Mouse (Mus musculus) stomach, embryonic 15.5 days (tissue): ENCODE data around the gene Spon1. TPM values are rescaled to one million over a fixed set of nuclear protein-coding genes. Genes with fewer than 3 reads are reported as not detected.

Experiments used
- ATAC-seq: fragments of 200-750 bp; cut with Nextera tagmentation; 2 replicates; pipeline ENCODE4 v1.8.0; 2017; ENCODE audit warnings: low read depth, moderate number of reproducible peaks, moderate TSS enrichment; ENCODE audit not compliant: insufficient read depth, low FRiP score
- H3K27ac ChIP-seq: fragments of 300-500 bp; sonication (generic); 2 replicates; pipeline ENCODE4 v1.5.1; 2015; ENCODE audit warnings: mild to moderate bottlenecking, inconsistent platforms
- H3K27me3 ChIP-seq: fragments of 300-500 bp; sonication (generic); replicated peaks from 2 replicates; pipeline ENCODE4 v1.6.1; 2015; ENCODE audit warnings: inconsistent platforms
- H3K36me3 ChIP-seq: fragments of 300-500 bp; sonication (generic); 2 replicates; pipeline ENCODE4 v1.6.1; 2015; ENCODE audit warnings: inconsistent platforms
- H3K4me1 ChIP-seq: fragments of 300-500 bp; sonication (generic); 2 replicates; pipeline ENCODE4 v1.6.1; 2015; ENCODE audit warnings: inconsistent platforms
- H3K4me2 ChIP-seq: fragments of 300-500 bp; sonication (generic); 2 replicates; pipeline ENCODE4 v1.6.1; 2015; ENCODE audit warnings: mild to moderate bottlenecking, inconsistent platforms
- H3K4me3 ChIP-seq: fragments of 300-500 bp; sonication (generic); replicated peaks from 2 replicates; pipeline ENCODE4 v1.5.1; 2015; ENCODE audit warnings: inconsistent platforms
- H3K9ac ChIP-seq: fragments of 300-500 bp; sonication (generic); 2 replicates; pipeline ENCODE4 v1.6.1; 2015; ENCODE audit warnings: inconsistent platforms
- H3K9me3 ChIP-seq: fragments of 300-500 bp; sonication (generic); 2 replicates; pipeline ENCODE4 v1.6.1; 2016; ENCODE audit warnings: inconsistent platforms
- WGBS: fragments of 180-500 bp; shearing (Covaris S2); methylation state at CpG from one replicate; pipeline ENCODE4 v1.1.7; 2015; 5-methylcytosine and 5-hydroxymethylcytosine counted together
- polyA plus RNA-seq: library from polyadenylated mRNA; unstranded; fragments of >200 nt; fragmentation: Nextera tagmentation; extraction: Ambion mirVana; gene quantifications from 2 replicates; pipeline ENCODE4 v1.2.1, GENCODE M21; 2015

Gene Spon1
- polyA plus RNA-seq, 1 experiment from 2014 or later, result 17.1 TPM

GRCm38 (mm10) chr7:113986406-113987134 is 220.8 kb downstream of the Spon1 start:
- Histone ChIP-seq H3K4me1 (no peaks in the 10 kb centered on the region), H3K4me2 (no peak overlapping the region), H3K9me3 (no peaks in the 10 kb centered on the region), H3K27ac (no peak overlapping the region), H3K36me3 (no peaks in the 10 kb centered on the region), H3K9ac (no peak overlapping the region), H3K27me3 (no peaks in the 10 kb centered on the region), H3K4me3 (no peak overlapping the region)
- WGBS, result 83% methylated on average over 10 of the region's 10 CpGs
- no peak for ATAC-seq

GRCm38 (mm10) chr7:113988156-113988555 is 222.4 kb downstream of the Spon1 start:
- Histone ChIP-seq H3K27ac (no peak overlapping the region), H3K4me1 (no peaks in the 10 kb centered on the region), H3K36me3 (no peaks in the 10 kb centered on the region), H3K4me2 (no peak overlapping the region), H3K4me3 (no peak overlapping the region), H3K9me3 (no peaks in the 10 kb centered on the region), H3K27me3 (no peaks in the 10 kb centered on the region), H3K9ac (no peak overlapping the region)
- no peak for ATAC-seq

- peak; percentile 70; the same call in 1 of the 2 replicates for ATAC-seq
- no peak overlapping the region for H3K4me3 ChIP-seq
- no peak overlapping the region for H3K9ac ChIP-seq
- no peak overlapping the region for H3K27ac ChIP-seq
- H3K27me3 ChIP-seq, result no peaks in the 10 kb centered on the region
- H3K9me3 ChIP-seq, result no peaks in the 10 kb centered on the region
- H3K36me3 ChIP-seq, result no peaks in the 10 kb centered on the region
- 69% methylated on average over 7 of the region's 7 CpGs for WGBS
- no peaks in the 10 kb centered on the region for H3K4me1 ChIP-seq
- no peak overlapping the region for H3K4me2 ChIP-seq
Observed at GRCm38 (mm10) chr7:113997675-113998354, 232.0 kb downstream of the Spon1 start.

- no peaks in the 10 kb centered on the region for H3K36me3 ChIP-seq
- no peak overlapping the region for H3K9ac ChIP-seq
- H3K27me3 ChIP-seq, result no peaks in the 10 kb centered on the region
- H3K4me2 ChIP-seq, result no peak overlapping the region
- WGBS, result 22% methylated on average over 5 of the region's 5 CpGs
- no peak overlapping the region for H3K27ac ChIP-seq
- no peaks in the 10 kb centered on the region for H3K9me3 ChIP-seq
- no peak overlapping the region for H3K4me3 ChIP-seq
- H3K4me1 ChIP-seq, result no peaks in the 10 kb centered on the region
- ATAC-seq, result no peak
Observed at GRCm38 (mm10) chr7:114004171-114004570, 238.4 kb downstream of the Spon1 start.

GRCm38 (mm10) chr7:114005499-114005898 is 239.7 kb downstream of the Spon1 start:
- Histone ChIP-seq H3K4me2 (no peak overlapping the region), H3K4me3 (no peak overlapping the region), H3K9ac (no peak overlapping the region), H3K4me1 (no peaks in the 10 kb centered on the region), H3K27me3 (no peaks in the 10 kb centered on the region), H3K9me3 (no peaks in the 10 kb centered on the region), H3K27ac (no peak overlapping the region), H3K36me3 (no peaks in the 10 kb centered on the region)
- no peak for ATAC-seq
- 67% methylated on average over 5 of the region's 5 CpGs for whole genome bisulfite sequencing

- no peak overlapping the region for H3K27ac ChIP-seq
- H3K4me1 ChIP-seq, result no peaks in the 10 kb centered on the region
- no peaks in the 10 kb centered on the region for H3K27me3 ChIP-seq
- no peak overlapping the region for H3K4me2 ChIP-seq
- no peak for ATAC-seq
- WGBS, result 89% methylated on average over 8 of the region's 8 CpGs
- H3K9me3 ChIP-seq, result no peaks in the 10 kb centered on the region
- no peak overlapping the region for H3K4me3 ChIP-seq
- H3K36me3 ChIP-seq, result no peaks in the 10 kb centered on the region
- H3K9ac ChIP-seq, result no peak overlapping the region
Observed at GRCm38 (mm10) chr7:114006456-114006855, 240.7 kb downstream of the Spon1 start.

- Histone ChIP-seq H3K36me3 (no peaks in the 10 kb centered on the region), H3K4me1 (no peaks in the 10 kb centered on the region), H3K27me3 (no peaks in the 10 kb centered on the region), H3K4me3 (no peak overlapping the region), H3K9me3 (no peaks in the 10 kb centered on the region), H3K27ac (no peak overlapping the region), H3K4me2 (no peak overlapping the region), H3K9ac (no peak overlapping the region)
- ATAC-seq, result no peak
- WGBS, result 65% methylated on average over 5 of the region's 5 CpGs
Observed at GRCm38 (mm10) chr7:114007565-114007964, 241.8 kb downstream of the Spon1 start.

GRCm38 (mm10) chr7:114011726-114012443 is 246.1 kb downstream of the Spon1 start:
- no peak overlapping the region for H3K4me3 ChIP-seq
- ATAC-seq, result no peak
- H3K27ac ChIP-seq, result no peak overlapping the region
- 57% methylated on average over 9 of the region's 9 CpGs for WGBS
- no peaks in the 10 kb centered on the region for H3K9me3 ChIP-seq
- H3K27me3 ChIP-seq, result no peaks in the 10 kb centered on the region
- no peaks in the 10 kb centered on the region for H3K4me1 ChIP-seq
- H3K9ac ChIP-seq, result no peak overlapping the region
- no peaks in the 10 kb centered on the region for H3K36me3 ChIP-seq
- no peak overlapping the region for H3K4me2 ChIP-seq

- H3K4me1 ChIP-seq, result peaks cover 3% of the 10 kb centered on the region; the same call in 1 of the 2 replicates
- no peaks in the 10 kb centered on the region for H3K27me3 ChIP-seq
- ATAC-seq, result 0 out of 2 replicates have a peak, but pooled peaks have one; percentile 56
- H3K9me3 ChIP-seq, result no peaks in the 10 kb centered on the region
- H3K4me3 ChIP-seq, result no peak overlapping the region
- no peaks in the 10 kb centered on the region for H3K36me3 ChIP-seq
- no peak overlapping the region for H3K9ac ChIP-seq
- WGBS, result 71% methylated on average over 8 of the region's 8 CpGs
- no peak overlapping the region for H3K27ac ChIP-seq
- H3K4me2 ChIP-seq, result no peak overlapping the region
Observed at GRCm38 (mm10) chr7:114016001-114016949, 250.5 kb downstream of the Spon1 start.

- Histone ChIP-seq H3K9ac (no peak overlapping the region), H3K36me3 (no peaks in the 10 kb centered on the region), H3K27ac (no peak overlapping the region), H3K4me2 (no peak overlapping the region), H3K4me3 (no peak overlapping the region), H3K27me3 (no peaks in the 10 kb centered on the region), H3K4me1 (peaks cover 3% of the 10 kb centered on the region; the same call in 1 of the 2 replicates), H3K9me3 (no peaks in the 10 kb centered on the region)
- no peak for ATAC-seq
- WGBS, result 81% methylated on average over 3 of the region's 3 CpGs
Observed at GRCm38 (mm10) chr7:114018861-114019260, 253.1 kb downstream of the Spon1 start.

- Histone ChIP-seq H3K27ac (no peak overlapping the region), H3K36me3 (no peaks in the 10 kb centered on the region), H3K4me2 (peak overlapping the region; percentile 62), H3K4me3 (peak overlapping the region; percentile 51), H3K9ac (no peak overlapping the region), H3K4me1 (peaks cover 3% of the 10 kb centered on the region; the same call in 1 of the 2 replicates), H3K27me3 (no peaks in the 10 kb centered on the region), H3K9me3 (no peaks in the 10 kb centered on the region)
- 5% methylated on average over 11 of the region's 11 CpGs for WGBS
- ATAC-seq, result no peak
Observed at GRCm38 (mm10) chr7:114020057-114020703, 254.4 kb downstream of the Spon1 start.
